In the genomic region with DNA sequence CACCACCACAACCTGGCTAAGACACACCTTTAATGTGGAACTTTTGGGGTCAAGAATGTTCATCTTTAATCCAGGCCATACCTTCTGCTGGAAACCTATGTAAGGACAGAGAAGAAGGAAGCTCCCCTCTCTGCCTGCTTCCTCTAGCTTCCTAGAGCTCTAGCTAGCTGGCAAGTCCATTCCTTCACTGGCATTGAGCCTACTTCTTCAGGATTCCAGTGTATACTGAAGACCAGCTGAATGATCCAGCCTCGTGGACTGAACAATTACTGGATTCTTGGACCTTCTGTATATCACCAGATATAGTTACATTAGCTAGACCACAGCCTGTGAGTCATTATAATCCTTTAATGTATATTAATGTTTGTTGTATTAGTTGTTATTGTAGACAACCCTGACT, we compare ENCODE assay signal across 12 mouse cellular contexts.
"Had no signal": no experiment of that assay in that cellular context is flagged by ENCODE, and none has a peak within 500 bp of the region (broad histone marks: within the 10 kb centered on the region; RNA-seq: fewer than 3 reads in every experiment).

No protein-coding gene starts in this region.

- DNase-seq: gastrocnemius, postnatal 14 days; gastrocnemius, postnatal 36 days; heart, adult 18-20 months; heart, postnatal 14 days; heart, postnatal 36 days; kidney, adult 18-20 months; kidney, adult 8-10 months; kidney, postnatal 10 days; kidney, postnatal 25 days; kidney, postnatal 4 days; liver; liver, embryonic 13.5 days had no signal
